Comparison of ENCODE assay signal across 8 mouse cellular contexts in the genomic region with DNA sequence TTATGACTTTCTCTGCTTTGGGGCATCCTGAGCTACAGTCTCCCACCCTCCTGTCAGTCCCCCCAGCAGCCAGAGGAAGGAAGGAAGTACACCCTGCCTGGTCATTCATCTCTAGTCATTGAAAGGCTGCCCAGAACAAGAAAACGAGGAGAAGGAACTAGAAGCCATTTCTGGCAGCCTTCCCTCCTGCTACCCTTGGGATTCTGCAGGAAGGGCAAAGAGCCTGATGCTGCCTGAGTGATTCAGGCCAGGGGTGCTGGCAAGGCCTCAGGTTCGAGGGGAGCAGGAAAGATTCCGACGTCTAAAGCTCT.
DNase-seq lines count a peak whose midpoint lies in the region; ATAC-seq lines count a peak whose summit lies in the region.

No protein-coding gene starts in this region.

- intact Hi-C loops in heart, postnatal 10 days (cut with DNase I) = no loop called here

- H3K36me3 ChIP-seq in forebrain, embryonic 16.5 days (ENCODE audit: control insufficient read depth, insufficient read depth) = no peaks in the 10 kb centered on the region
- H3K36me3 ChIP-seq in forebrain, embryonic 13.5 days (ENCODE audit: poor library complexity, severe bottlenecking) = no peaks in the 10 kb centered on the region

- H3K27ac ChIP-seq in forebrain, embryonic 16.5 days (ENCODE audit: low read length) = peak overlapping the region; percentile 37; the same call in 1 of the 2 replicates
- no peak overlapping the region for H3K27ac ChIP-seq in forebrain, embryonic 13.5 days

- H3K4me1 ChIP-seq in forebrain, embryonic 16.5 days (replicated peaks; ENCODE audit: control insufficient read depth, insufficient read depth, low read length) = peaks cover 11% of the 10 kb centered on the region
- H3K4me1 ChIP-seq in forebrain, embryonic 13.5 days = peaks cover 17% of the 10 kb centered on the region

- no peak; the same call in 1 of the 2 replicates for ATAC-seq in forebrain, embryonic 16.5 days
- no peak for ATAC-seq in forebrain, embryonic 13.5 days
- peak; percentile 23; the same call in 1 of the 2 replicates for ATAC-seq in cerebellum, adult (ENCODE audit: insufficient number of reproducible peaks, low FRiP score, low TSS enrichment)
- ATAC-seq in megakaryocyte-erythroid progenitor cell, adult 5-6 weeks (replicated peaks; ENCODE audit: low FRiP score, low TSS enrichment, poor library complexity, severe bottlenecking) = no peak

- H3K4me3 ChIP-seq in forebrain, embryonic 16.5 days (replicated peaks; ENCODE audit: low read length) = no peak overlapping the region
- no peak overlapping the region for H3K4me3 ChIP-seq in forebrain, embryonic 13.5 days

- DNase-seq in heart, postnatal 10 days = peak; percentile 58 to 64
- DNase-seq in kidney, postnatal 4 days = peak; percentile 51 to 62
- peak; percentile 26 to 46 for DNase-seq in right cerebral cortex, adult 2 months (ENCODE audit: low spot score in 2 of 2)
- no peak for DNase-seq in spleen, postnatal 10 days (ENCODE audit: low spot score in 2 of 2)

- WGBS in forebrain, embryonic 16.5 days = 41% methylated on average over 4 of the region's 4 CpGs
- 51% methylated on average over 4 of the region's 4 CpGs for WGBS in forebrain, embryonic 13.5 days

- H3K9ac ChIP-seq in forebrain, embryonic 16.5 days (replicated peaks; ENCODE audit: low read depth, low read length) = no peak overlapping the region
- no peak overlapping the region for H3K9ac ChIP-seq in forebrain, embryonic 13.5 days

- H3K27me3 ChIP-seq in forebrain, embryonic 16.5 days (replicated peaks; ENCODE audit: control insufficient read depth, insufficient read depth, low read length) = no peaks in the 10 kb centered on the region
- no peaks in the 10 kb centered on the region for H3K27me3 ChIP-seq in forebrain, embryonic 13.5 days

- no peaks in the 10 kb centered on the region for H3K9me3 ChIP-seq in forebrain, embryonic 16.5 days (ENCODE audit: control insufficient read depth, low read length)
- H3K9me3 ChIP-seq in forebrain, embryonic 13.5 days (replicated peaks) = no peaks in the 10 kb centered on the region

- H3K4me2 ChIP-seq in forebrain, embryonic 16.5 days (ENCODE audit: low read length) = no peak overlapping the region
- no peak overlapping the region for H3K4me2 ChIP-seq in forebrain, embryonic 13.5 days

Comparison
In these comparisons a context has a peak if more than half of its experiments do, and no peak if none do; other contexts are left out.
1. DNase-seq: peak in heart, postnatal 10 days (2 of 2), kidney, postnatal 4 days (2 of 2) and right cerebral cortex, adult 2 months (2 of 2); none in spleen, postnatal 10 days (0 of 2).